Mouse (Mus musculus): ENCODE measurements at regions not wholly inside any gene's neighbourhood (a gene's known extent, or its start where the extent isn't known, plus 50 kb on each side); places are given as distances from the start of the nearest gene placed in this dataset.

- TF ChIP-seq CTCF (conservative IDR thresholded peaks at IDR 0.05; ENCODE audit: insufficient read depth, insufficient read length, low read depth, low read length) = no peak
- no peak for TF ChIP-seq POLR2A (IDR thresholded peaks at IDR 0.05; ENCODE audit: low read depth, low read length)
Measured at GRCm38 (mm10) chr12:58329913-58330312, 60.8 kb upstream of the Clec14a start.
